Mouse (Mus musculus) neural tube, postnatal 0 days (tissue): ENCODE data around the gene Calb2. TPM values are rescaled to one million over a fixed set of nuclear protein-coding genes. Genes with fewer than 3 reads are reported as not detected.

Source experiments
- polyA plus RNA-seq: library from polyadenylated mRNA; unstranded; fragments of >200 nt; fragmentation: Nextera tagmentation; extraction: Ambion mirVana; gene quantifications from 2 replicates; pipeline ENCODE4 v1.2.1, GENCODE M21; 2015

The Calb2 gene
- 96.3 and 111 TPM in 2 replicates for polyA plus RNA-seq

GRCm38 (mm10) chr8:110168046-110168445, at the start of gene Calb2:
Calb2 (minus strand) TSS chr8:110168210.

GRCm38 (mm10) chr8:110215365-110215764, 47.4 kb upstream of the Calb2 start, which contains the start of gene Cmtr2:
Cmtr2 (plus strand) TSS chr8:110215665.

GRCm38 (mm10) chr8:110102653-110103052, 65.4 kb downstream of the Calb2 start, which contains the start of gene Gm17720:
Gm17720 (minus strand) TSS chr8:110102753.

GRCm38 (mm10) chr8:110100907-110101306, 67.1 kb downstream of the Calb2 start, which contains the start of gene Gm21964:
Gm21964 (plus strand) TSS chr8:110101207.

Other genes starting within 250 kb of the Calb2 start
- gene Marveld3, start 206.0 kb downstream of the Calb2 start, polyA plus RNA-seq, result 1.6 and 1.7 TPM in 2 replicates
- not detected in 2 replicates for gene Tat, start 177.8 kb downstream of the Calb2 start, polyA plus RNA-seq
- gene Chst4, start 128.5 kb downstream of the Calb2 start, polyA plus RNA-seq, result not detected in 2 replicates
- 17.2 and 19.5 TPM in 2 replicates for gene Zfp612, start 88.5 kb downstream of the Calb2 start, polyA plus RNA-seq
- not detected in 2 replicates for gene Gm21964, start 67.0 kb downstream of the Calb2 start, polyA plus RNA-seq
- not detected in 2 replicates for gene Gm17720, start 65.5 kb downstream of the Calb2 start, polyA plus RNA-seq
- 5.9 and 6.3 TPM in 2 replicates for gene Cmtr2, start 47.5 kb upstream of the Calb2 start, polyA plus RNA-seq
- gene Hydin, start 98.8 kb upstream of the Calb2 start, polyA plus RNA-seq, result 0.22 and 0.46 TPM in 2 replicates